Mouse (Mus musculus) heart, adult 2 months (tissue): ENCODE results near the gene Tspan17. TPM values are rescaled to one million over a fixed set of nuclear protein-coding genes. Genes with fewer than 3 reads are reported as not detected.

Experiments
- DNase-seq, 2 experiments: peaks; one replicate each; pipeline ENCODE4 v3.0.0; 2021
- H3K27ac ChIP-seq: fragments of 200-600 bp; 2 replicates; pipeline ENCODE4 v1.8.1; 2022
- H3K27me3 ChIP-seq: fragments of 200-500 bp; 2 replicates; pipeline ENCODE4 v1.6.1; 2012; ENCODE audit warnings: mild to moderate bottlenecking, low read length, inconsistent platforms, mixed read lengths; ENCODE audit not compliant: control insufficient read depth, insufficient read depth
- H3K36me3 ChIP-seq: fragments of 200-500 bp; 2 replicates; pipeline ENCODE4 v1.6.1; 2012; ENCODE audit warnings: low read length, inconsistent platforms; ENCODE audit not compliant: control insufficient read depth, insufficient read depth
- H3K4me1 ChIP-seq: fragments of 200-500 bp; 2 replicates; pipeline ENCODE4 v1.6.1; 2011; ENCODE audit warnings: low read length; ENCODE audit not compliant: control insufficient read depth, insufficient read depth
- H3K4me3 ChIP-seq: fragments of 200-600 bp; 2 replicates; pipeline ENCODE4 v1.8.1; 2022
- H3K79me2 ChIP-seq: fragments of 200-500 bp; replicated peaks from 2 replicates; pipeline ENCODE4 v1.6.1; 2012; ENCODE audit warnings: mild to moderate bottlenecking, inconsistent platforms, low read length, moderate library complexity, mixed read lengths; ENCODE audit not compliant: control insufficient read depth, insufficient read depth
- H3K9ac ChIP-seq: fragments of 200-500 bp; 2 replicates; pipeline ENCODE4 v1.6.1; 2012; ENCODE audit warnings: low read depth, mild to moderate bottlenecking, control low read depth, inconsistent platforms, low read length, mixed read lengths
- CTCF ChIP-seq: fragments of 200-600 bp; IDR thresholded peaks from 2 replicates; pipeline ENCODE4 v1.8.1; 2022; ENCODE audit warnings: antibody characterized with exemption, mild to moderate bottlenecking, moderate library complexity
- EP300 ChIP-seq: fragments of 200-500 bp; IDR thresholded peaks from 2 replicates; pipeline ENCODE4 v1.6.1; 2011; ENCODE audit warnings: low read depth, low read length, control low read depth; ENCODE audit not compliant: insufficient read depth
- POLR2A ChIP-seq: fragments of 200-500 bp; IDR thresholded peaks from 2 replicates; pipeline ENCODE4 v1.6.1; 2011; ENCODE audit warnings: mild to moderate bottlenecking, low read depth, low read length, control low read depth; ENCODE audit not compliant: insufficient read depth
- WGBS: fragments of 180-500 bp; shearing (Covaris S2); methylation state at CpG from one replicate; pipeline ENCODE4 v1.1.7; 2018; 5-methylcytosine and 5-hydroxymethylcytosine counted together
- intact Hi-C: fragments of 180-260 bp; cut with DNase I; formaldehyde crosslinking; loops from one replicate; pipeline ENCODE4 v1.15.1; 2025
- polyA plus RNA-seq: library from polyadenylated mRNA; depleted of rRNA; stranded (reverse); fragments of >200 nt; gene quantifications from 2 replicates; pipeline ENCODE4 v1.2.3, GENCODE M21; 2012
- total RNA-seq, 2 experiments: library from RNA; stranded (reverse); gene quantifications; 2 replicates each; pipeline ENCODE4 v1.2.3; 2021

Tspan17 gene
- total and polyA plus RNA-seq, 3 experiments: 7.2 to 12.7 (median 10.0) TPM

GRCm38 (mm10) chr13:54806434-54806976, 17.3 kb downstream of the Tspan17 start:
- Histone ChIP-seq H3K4me3 (no peak overlapping the region), H3K36me3 (no peaks in the 10 kb centered on the region), H3K4me1 (no peaks in the 10 kb centered on the region), H3K79me2 (no peaks in the 10 kb centered on the region), H3K27ac (no peak overlapping the region), H3K9ac (no peak overlapping the region), H3K27me3 (no peaks in the 10 kb centered on the region; the same call in 1 of the 2 replicates)
- 47% methylated on average over 13 of the region's 13 CpGs for WGBS
- intact Hi-C loops: no loop called here
- no peak for DNase-seq
- TF ChIP-seq EP300: no peak
- no peak for TF ChIP-seq CTCF
- no peak for TF ChIP-seq POLR2A

GRCm38 (mm10) chr13:54808067-54808466, 18.9 kb downstream of the Tspan17 start:
- no peaks in the 10 kb centered on the region for H3K79me2 ChIP-seq
- no peak for DNase-seq
- no peaks in the 10 kb centered on the region for H3K36me3 ChIP-seq
- H3K4me1 ChIP-seq: no peaks in the 10 kb centered on the region
- no peak overlapping the region for H3K27ac ChIP-seq
- WGBS: 65% methylated on average over 12 of the region's 12 CpGs
- no peaks in the 10 kb centered on the region; the same call in 1 of the 2 replicates for H3K27me3 ChIP-seq
- intact Hi-C loops: no loop called here
- H3K9ac ChIP-seq: no peak overlapping the region
- TF ChIP-seq CTCF (no peak), EP300 (no peak), POLR2A (no peak)
- no peak overlapping the region for H3K4me3 ChIP-seq

- 45% methylated on average over 7 of the region's 7 CpGs for WGBS
- DNase-seq: no peak
- H3K4me3 ChIP-seq: no peak overlapping the region
- no peak overlapping the region for H3K27ac ChIP-seq
- H3K4me1 ChIP-seq: no peaks in the 10 kb centered on the region
- H3K27me3 ChIP-seq: no peaks in the 10 kb centered on the region; the same call in 1 of the 2 replicates
- TF ChIP-seq CTCF (no peak), EP300 (no peak), POLR2A (no peak)
- no peak overlapping the region for H3K9ac ChIP-seq
- intact Hi-C loops: no loop called here
- no peaks in the 10 kb centered on the region for H3K79me2 ChIP-seq
- no peaks in the 10 kb centered on the region for H3K36me3 ChIP-seq
These were observed 22.3 kb downstream of the Tspan17 start for GRCm38 (mm10) chr13:54811476-54811875.

GRCm38 (mm10) chr13:54813381-54813780, 24.2 kb downstream of the Tspan17 start:
- WGBS: 69% methylated on average over 9 of the region's 9 CpGs

GRCm38 (mm10) chr13:54818399-54819254, 29.4 kb downstream of the Tspan17 start:
- no peak for TF ChIP-seq CTCF
- no peak for TF ChIP-seq EP300
- TF ChIP-seq POLR2A: no peak
- Histone ChIP-seq H3K27ac (no peak overlapping the region), H3K79me2 (no peaks in the 10 kb centered on the region), H3K4me3 (no peak overlapping the region), H3K9ac (no peak overlapping the region), H3K36me3 (no peaks in the 10 kb centered on the region), H3K27me3 (no peaks in the 10 kb centered on the region), H3K4me1 (no peaks in the 10 kb centered on the region)
- intact Hi-C loops: no loop called here
- 30% methylated on average over 17 of the region's 17 CpGs for WGBS
- no peak for DNase-seq

More at GRCm38 (mm10) chr13:54813381-54813780, 24.2 kb downstream of the Tspan17 start:
- no peaks in the 10 kb centered on the region for H3K79me2 ChIP-seq
- no peak overlapping the region for H3K27ac ChIP-seq
- no peaks in the 10 kb centered on the region for H3K36me3 ChIP-seq
- no peak overlapping the region for H3K4me3 ChIP-seq
- no peak for DNase-seq
- no peak overlapping the region for H3K9ac ChIP-seq
- H3K4me1 ChIP-seq: no peaks in the 10 kb centered on the region
- intact Hi-C loops: no loop called here
- TF ChIP-seq POLR2A (no peak), CTCF (no peak), EP300 (no peak)
- H3K27me3 ChIP-seq: no peaks in the 10 kb centered on the region

- H3K9ac ChIP-seq: no peak overlapping the region
- 80% methylated on average over 4 of the region's 4 CpGs for WGBS
- no peaks in the 10 kb centered on the region for H3K4me1 ChIP-seq
- no peaks in the 10 kb centered on the region for H3K27me3 ChIP-seq
- H3K4me3 ChIP-seq: no peak overlapping the region
- no peaks in the 10 kb centered on the region for H3K79me2 ChIP-seq
- H3K36me3 ChIP-seq: no peaks in the 10 kb centered on the region
- intact Hi-C loops: no loop called here
- no peak for TF ChIP-seq POLR2A
- TF ChIP-seq EP300: no peak
- TF ChIP-seq CTCF: no peak
- no peak overlapping the region for H3K27ac ChIP-seq
- no peak for DNase-seq
These were observed 31.9 kb downstream of the Tspan17 start for GRCm38 (mm10) chr13:54821106-54821505.
